Mouse (Mus musculus) retina, postnatal 1 day (tissue): ENCODE data around the gene Plagl1.

Source experiments
- DNase-seq: peaks from one replicate; pipeline ENCODE4 v3.0.0-alpha.2; 2012

Gene Plagl1

GRCm38 (mm10) chr10:13135751-13136150, 75.4 kb downstream of the Plagl1 start:
- DNase-seq = no peak

- no peak for DNase-seq
Observed at GRCm38 (mm10) chr10:13137906-13138305, 77.6 kb downstream of the Plagl1 start.

GRCm38 (mm10) chr10:13140434-13140833, 80.1 kb downstream of the Plagl1 start:
- DNase-seq = no peak

- no peak for DNase-seq
Observed at GRCm38 (mm10) chr10:13150435-13150834, 90.1 kb downstream of the Plagl1 start.

GRCm38 (mm10) chr10:13151353-13151752, 91.0 kb downstream of the Plagl1 start:
- DNase-seq = no peak

GRCm38 (mm10) chr10:13152811-13153364, 92.6 kb downstream of the Plagl1 start:
- no peak for DNase-seq

GRCm38 (mm10) chr10:13155377-13155776, 95.1 kb downstream of the Plagl1 start:
- no peak for DNase-seq

- DNase-seq = no peak
Observed at GRCm38 (mm10) chr10:13160913-13161312, 100.6 kb downstream of the Plagl1 start.

GRCm38 (mm10) chr10:13162031-13162430, 101.7 kb downstream of the Plagl1 start:
- DNase-seq = no peak

- DNase-seq = no peak
Observed at GRCm38 (mm10) chr10:13168461-13168860, 108.2 kb downstream of the Plagl1 start.

GRCm38 (mm10) chr10:13170739-13171448, 110.6 kb downstream of the Plagl1 start:
- DNase-seq = no peak

- DNase-seq = no peak
Observed at GRCm38 (mm10) chr10:13171461-13171860, 111.2 kb downstream of the Plagl1 start.

GRCm38 (mm10) chr10:13172798-13173221, 112.5 kb downstream of the Plagl1 start:
- no peak for DNase-seq

- DNase-seq = no peak
Observed at GRCm38 (mm10) chr10:13175866-13176265, 115.6 kb downstream of the Plagl1 start.

- DNase-seq = no peak
Observed at GRCm38 (mm10) chr10:13177973-13178624, 117.8 kb downstream of the Plagl1 start, which contains the start of gene Zc2hc1b. TSS of gene Zc2hc1b (minus strand) at chr10:13178023.

GRCm38 (mm10) chr10:13180211-13180610, 119.9 kb downstream of the Plagl1 start:
- DNase-seq = no peak
